Mouse (Mus musculus) olfactory bulb, adult 2 months (tissue): Measurements from ENCODE around the gene Slc35e2. TPM values are rescaled to one million over a fixed set of nuclear protein-coding genes. Genes with fewer than 3 reads are reported as not detected.

Source experiments
- H3K27ac ChIP-seq: fragments of 200-500 bp; 2 replicates; pipeline ENCODE4 v1.5.1; 2012; ENCODE audit warnings: low read depth, low read length; ENCODE audit not compliant: insufficient read depth
- H3K4me1 ChIP-seq: fragments of 200-500 bp; 2 replicates; pipeline ENCODE4 v1.6.1; 2012; ENCODE audit warnings: low read length; ENCODE audit not compliant: control insufficient read depth, insufficient read depth
- H3K4me3 ChIP-seq: fragments of 200-500 bp; 2 replicates; pipeline ENCODE4 v1.5.1; 2012; ENCODE audit warnings: mild to moderate bottlenecking, low read depth, low read length, moderate library complexity; ENCODE audit not compliant: insufficient read depth
- CTCF ChIP-seq: fragments of 200-500 bp; IDR thresholded peaks from 2 replicates; pipeline ENCODE4 v1.5.1; 2012; ENCODE audit warnings: low read depth, mild to moderate bottlenecking, low read length, moderate library complexity; ENCODE audit not compliant: insufficient read depth
- POLR2A ChIP-seq: fragments of 200-500 bp; IDR thresholded peaks from 2 replicates; pipeline ENCODE4 v1.6.1; 2012; ENCODE audit warnings: mild to moderate bottlenecking, low read depth, low read length, moderate library complexity; ENCODE audit not compliant: insufficient read depth
- WGBS: fragments of 180-500 bp; shearing (Covaris S2); methylation state at CpG from one replicate; pipeline ENCODE4 v1.1.7; 2018; 5-methylcytosine and 5-hydroxymethylcytosine counted together
- polyA plus RNA-seq: library from polyadenylated mRNA; stranded (reverse); fragments of >200 nt; gene quantifications from 2 replicates; pipeline ENCODE4 v1.2.4, GENCODE M21; 2012; ENCODE audit warnings: low replicate concordance; ENCODE audit not compliant: missing spikeins, insufficient read depth, insufficient read length

The Slc35e2 gene
- polyA plus RNA-seq, 1 experiment = not detected

DNA sequence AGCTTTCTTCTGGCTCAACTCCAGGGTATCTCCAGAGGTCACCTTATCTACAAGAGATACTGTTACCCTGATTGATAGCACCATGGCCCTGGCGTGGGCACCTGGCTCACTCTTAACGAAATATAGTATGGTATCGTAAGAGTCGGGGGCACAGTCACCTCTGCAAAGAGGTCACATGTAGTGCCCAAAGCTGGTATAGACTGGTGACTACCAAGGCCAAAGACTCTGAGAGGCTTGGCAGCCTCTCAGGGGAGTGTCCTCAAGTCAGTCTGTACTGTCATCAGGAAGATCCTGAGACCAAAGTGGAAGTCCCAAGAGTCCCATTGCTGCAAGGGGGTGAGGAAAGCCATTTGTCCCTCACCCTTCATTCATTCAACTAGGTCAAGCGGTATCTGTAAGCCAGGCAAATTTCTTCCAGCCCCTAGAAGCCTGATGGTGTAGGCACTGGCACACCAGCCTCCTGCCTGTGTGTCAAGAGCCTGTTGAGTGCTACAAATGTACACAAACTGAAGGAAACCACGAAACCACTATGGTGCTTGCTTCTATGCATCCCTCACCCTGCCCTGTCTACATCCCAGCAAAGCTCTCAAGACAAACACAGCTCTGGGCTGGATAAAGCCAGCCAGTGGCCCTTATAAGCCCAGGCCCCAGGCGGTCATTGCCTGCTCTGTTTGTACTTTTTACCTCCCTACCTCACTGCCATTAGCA, 10.1 kb upstream of the Slc35e2 start:
- 90% methylated on average over 7 of the region's 7 CpGs for WGBS
- TF ChIP-seq POLR2A (no peak), CTCF (no peak)
- no peak overlapping the region for H3K27ac ChIP-seq
- no peak overlapping the region for H3K4me3 ChIP-seq
- no peaks in the 10 kb centered on the region for H3K4me1 ChIP-seq

DNA sequence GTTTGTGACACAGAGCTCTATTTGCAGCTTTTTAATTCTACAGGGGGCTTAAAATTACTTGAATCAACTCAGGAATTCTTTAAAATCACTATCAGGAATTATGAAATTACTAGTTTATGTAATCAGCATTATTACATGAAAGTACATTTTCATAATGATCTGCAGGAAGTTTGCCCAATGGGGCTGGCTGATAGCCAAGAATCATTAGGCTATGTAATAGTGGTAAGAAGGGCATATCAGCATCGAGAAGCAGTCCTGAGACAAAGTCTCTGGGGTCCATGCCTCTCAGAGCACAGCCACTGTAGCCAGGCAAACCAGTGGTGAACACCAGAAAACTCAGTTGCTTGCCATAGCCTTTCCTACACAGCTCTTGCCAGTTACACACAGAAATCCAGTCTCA, 7.4 kb upstream of the Slc35e2 start:
- Histone ChIP-seq H3K4me1 (no peaks in the 10 kb centered on the region), H3K27ac (no peak overlapping the region), H3K4me3 (no peak overlapping the region)
- WGBS = 19% methylated on average over 1 of the region's 1 CpGs
- TF ChIP-seq CTCF (no peak), POLR2A (no peak)

DNA sequence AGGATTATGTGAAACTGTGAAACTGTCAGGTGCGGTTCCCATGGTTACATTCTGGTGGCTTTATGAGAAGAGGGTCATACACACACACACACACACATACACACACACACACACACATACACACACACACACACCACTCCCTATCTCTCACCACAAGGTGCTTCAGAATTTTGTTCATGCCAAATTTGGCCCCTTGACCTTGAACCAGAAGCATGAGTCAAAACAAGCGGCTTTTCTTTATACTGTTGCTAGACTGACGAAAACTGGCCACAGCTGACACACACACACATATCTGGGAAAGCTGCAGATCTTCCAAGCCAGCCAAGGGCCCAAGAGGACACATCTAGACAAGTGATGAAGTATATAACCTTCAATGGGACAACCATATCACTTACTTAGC, 5.4 kb upstream of the Slc35e2 start:
- TF ChIP-seq CTCF = no peak
- no peak for TF ChIP-seq POLR2A
- Histone ChIP-seq H3K27ac (no peak overlapping the region), H3K4me1 (no peaks in the 10 kb centered on the region), H3K4me3 (no peak overlapping the region)
- 88% methylated on average over 3 of the region's 3 CpGs for WGBS

DNA sequence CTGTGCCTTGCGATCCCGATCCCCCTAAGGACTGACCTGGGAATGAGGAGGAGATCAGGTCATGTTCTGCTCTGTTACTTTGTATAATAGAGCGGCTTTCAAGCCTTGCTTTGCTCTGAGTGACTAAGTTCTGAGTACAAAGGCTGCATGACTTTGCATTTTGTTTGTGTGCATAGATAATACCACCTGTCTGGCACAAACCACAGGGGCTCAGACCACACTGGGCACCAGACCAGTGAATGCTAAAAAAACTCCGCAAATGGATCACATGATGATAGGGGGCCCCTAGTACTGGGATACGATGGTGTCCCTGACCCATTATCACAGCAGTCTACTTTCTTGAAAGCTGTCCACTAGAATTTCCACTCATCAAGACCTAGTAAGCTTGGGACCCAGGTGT, 4.6 kb upstream of the Slc35e2 start:
- WGBS = 76% methylated on average over 5 of the region's 5 CpGs
- Histone ChIP-seq H3K4me3 (no peak overlapping the region), H3K27ac (no peak overlapping the region), H3K4me1 (no peaks in the 10 kb centered on the region)
- TF ChIP-seq POLR2A (no peak), CTCF (no peak)

DNA sequence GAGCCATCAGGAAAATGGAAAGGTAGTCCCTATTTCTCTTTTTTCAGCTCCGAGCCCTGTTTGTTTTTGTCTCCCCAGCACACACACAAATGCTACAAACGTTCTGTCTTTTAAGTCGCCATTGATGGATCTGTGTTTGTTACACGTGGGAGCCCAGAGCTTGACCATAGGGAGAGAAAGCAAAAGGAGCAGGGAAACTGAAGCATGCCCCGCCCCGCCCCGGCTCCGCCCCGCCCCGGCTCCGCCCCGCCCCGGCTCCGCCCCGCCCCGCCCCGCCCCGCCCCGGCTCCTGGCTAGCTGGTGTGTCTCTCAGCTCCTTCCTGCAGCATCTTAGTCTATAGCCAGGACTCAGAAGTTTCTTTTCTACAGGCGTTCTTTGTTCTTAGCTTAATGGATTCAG, 2.7 kb upstream of the Slc35e2 start:
- TF ChIP-seq CTCF (no peak), POLR2A (no peak)
- Histone ChIP-seq H3K27ac (no peak overlapping the region), H3K4me3 (no peak overlapping the region), H3K4me1 (no peaks in the 10 kb centered on the region)
- WGBS = 23% methylated on average over 20 of the region's 20 CpGs

DNA sequence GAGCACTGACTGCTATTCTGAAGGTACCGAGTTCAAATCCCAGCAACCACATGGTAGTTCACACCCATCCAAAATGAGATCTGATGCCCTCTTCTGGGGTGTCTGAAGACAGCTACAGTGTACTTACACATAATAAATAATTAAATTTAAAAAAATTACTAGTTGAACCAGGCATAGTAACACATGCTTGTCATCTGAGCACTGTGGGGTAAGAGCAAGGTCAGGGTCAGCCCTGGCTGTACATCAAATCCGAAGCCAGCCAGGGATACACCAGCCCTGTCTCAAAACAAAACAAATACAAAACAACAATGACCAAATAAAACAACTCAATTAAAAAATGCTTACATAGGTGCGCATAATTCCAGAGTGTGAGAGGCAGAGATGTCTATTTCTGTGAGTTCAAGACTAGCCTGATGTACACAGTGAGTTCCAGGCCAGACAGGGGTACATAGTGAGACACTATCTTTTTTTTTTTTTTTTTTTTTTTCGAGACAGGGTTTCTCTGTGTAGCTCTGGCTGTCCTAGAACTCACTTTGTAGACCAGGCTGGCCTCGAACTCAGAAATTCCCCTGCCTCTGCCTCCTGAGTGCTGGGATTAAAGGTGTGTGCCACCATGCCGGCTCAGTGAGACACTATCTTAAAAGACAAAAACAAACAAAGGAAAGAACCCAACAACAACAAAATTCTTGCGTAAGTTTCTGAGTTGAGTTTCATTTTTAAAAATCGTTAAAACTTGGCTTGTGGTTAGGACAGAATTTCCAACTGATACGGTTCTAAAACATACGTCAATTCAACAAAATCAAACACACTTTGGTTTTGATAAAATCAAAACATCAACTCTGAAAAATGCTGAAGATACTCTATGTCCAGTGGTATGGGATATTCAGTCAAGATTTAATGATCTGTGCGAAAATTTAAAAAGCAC, 1.1 kb upstream of the Slc35e2 start:
- WGBS = 64% methylated on average over 11 of the region's 11 CpGs
- Histone ChIP-seq H3K4me1 (no peaks in the 10 kb centered on the region), H3K27ac (peak overlapping the region; percentile 78; the same call in 1 of the 2 replicates), H3K4me3 (no peak overlapping the region)
- TF ChIP-seq POLR2A (no peak), CTCF (no peak)

DNA sequence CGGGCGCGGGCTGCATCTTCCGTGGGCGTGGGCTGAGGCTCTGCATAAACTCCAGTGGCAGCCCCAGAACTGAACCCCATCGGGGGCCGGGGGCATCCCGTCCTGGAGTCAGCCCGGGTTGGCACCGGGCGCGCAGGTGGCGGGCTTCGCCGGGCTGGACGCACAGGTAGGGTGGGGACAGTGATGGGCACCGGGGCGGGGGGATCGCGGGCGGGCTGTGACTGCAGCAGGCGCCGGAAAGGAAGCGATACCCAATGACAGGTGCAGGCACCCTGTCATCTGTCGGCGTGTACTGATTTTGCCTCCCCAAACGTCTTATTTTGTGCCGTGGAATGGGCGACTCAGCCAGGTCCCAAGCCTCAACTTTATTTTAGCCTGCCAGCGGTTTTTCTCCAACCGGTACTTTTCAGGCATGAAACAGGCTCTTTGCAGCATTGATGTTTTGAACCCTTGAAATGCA, 811 bp downstream of the Slc35e2 start:
- no peaks in the 10 kb centered on the region for H3K4me1 ChIP-seq
- no peak overlapping the region; the same call in 1 of the 2 replicates for H3K27ac ChIP-seq
- TF ChIP-seq POLR2A (no peak), CTCF (no peak)
- peak overlapping the region; percentile 78 for H3K4me3 ChIP-seq
- WGBS = under 1% methylated on average over 31 of the region's 31 CpGs

DNA sequence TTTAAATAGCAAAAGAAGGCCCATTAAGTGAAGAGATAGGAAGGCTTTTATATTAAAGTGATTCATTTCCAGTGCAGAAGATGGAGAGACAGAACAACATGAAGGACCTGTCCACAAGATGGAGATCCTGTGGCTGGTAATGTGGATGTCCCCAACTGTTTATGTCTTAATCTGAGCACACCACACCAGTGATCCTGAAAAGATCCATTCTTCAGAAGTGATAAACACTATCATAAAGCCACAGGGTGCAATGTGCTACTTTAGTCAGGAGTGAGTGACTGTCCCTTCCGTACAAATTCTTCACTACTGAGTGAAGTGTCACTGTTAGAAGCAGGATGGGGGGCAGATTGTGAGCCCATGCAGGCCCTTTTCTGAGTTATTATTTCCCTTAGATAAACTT, 1.5 kb downstream of the Slc35e2 start:
- Histone ChIP-seq H3K4me3 (no peak overlapping the region), H3K27ac (no peak overlapping the region), H3K4me1 (no peaks in the 10 kb centered on the region)
- TF ChIP-seq POLR2A = no peak
- no peak for TF ChIP-seq CTCF
- WGBS = 94% methylated on average over 1 of the region's 1 CpGs

DNA sequence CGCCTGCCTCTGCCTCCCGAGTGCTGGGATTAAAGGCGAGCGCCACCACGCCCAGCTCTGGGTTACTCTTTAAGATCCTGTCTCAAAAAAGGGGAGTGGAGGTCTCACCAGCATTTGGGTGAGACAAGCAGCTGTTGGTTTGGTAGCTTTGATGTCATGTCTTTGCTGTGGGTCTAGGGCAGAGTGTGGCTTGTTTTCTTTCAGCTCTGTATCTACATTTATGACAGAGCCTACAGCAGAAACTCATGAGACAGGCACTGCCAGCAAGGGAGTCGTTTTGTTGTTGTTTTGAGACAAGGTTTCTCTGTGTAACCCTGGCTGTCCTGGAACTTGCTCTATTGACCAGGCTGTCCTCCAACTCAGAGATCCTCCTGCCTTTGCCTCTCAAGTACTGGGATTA, 2.6 kb downstream of the Slc35e2 start:
- Histone ChIP-seq H3K4me3 (no peak overlapping the region), H3K4me1 (no peaks in the 10 kb centered on the region), H3K27ac (no peak overlapping the region)
- WGBS = 91% methylated on average over 6 of the region's 6 CpGs
- TF ChIP-seq POLR2A = no peak
- TF ChIP-seq CTCF = no peak
